Mouse (Mus musculus): ENCODE results near the gene Trpm3.
"Not testable (repeated sequence)": the region's sequence is repeated elsewhere in the genome, so short reads cannot be mapped to it uniquely, and the experiment has no call there.

Trpm3 gene

GRCm38 (mm10) chr19:22848251-22848650 lies 709.4 kb downstream of the Trpm3 start:
- in situ Hi-C loops (cut with MboI): no loop called here

DNA sequence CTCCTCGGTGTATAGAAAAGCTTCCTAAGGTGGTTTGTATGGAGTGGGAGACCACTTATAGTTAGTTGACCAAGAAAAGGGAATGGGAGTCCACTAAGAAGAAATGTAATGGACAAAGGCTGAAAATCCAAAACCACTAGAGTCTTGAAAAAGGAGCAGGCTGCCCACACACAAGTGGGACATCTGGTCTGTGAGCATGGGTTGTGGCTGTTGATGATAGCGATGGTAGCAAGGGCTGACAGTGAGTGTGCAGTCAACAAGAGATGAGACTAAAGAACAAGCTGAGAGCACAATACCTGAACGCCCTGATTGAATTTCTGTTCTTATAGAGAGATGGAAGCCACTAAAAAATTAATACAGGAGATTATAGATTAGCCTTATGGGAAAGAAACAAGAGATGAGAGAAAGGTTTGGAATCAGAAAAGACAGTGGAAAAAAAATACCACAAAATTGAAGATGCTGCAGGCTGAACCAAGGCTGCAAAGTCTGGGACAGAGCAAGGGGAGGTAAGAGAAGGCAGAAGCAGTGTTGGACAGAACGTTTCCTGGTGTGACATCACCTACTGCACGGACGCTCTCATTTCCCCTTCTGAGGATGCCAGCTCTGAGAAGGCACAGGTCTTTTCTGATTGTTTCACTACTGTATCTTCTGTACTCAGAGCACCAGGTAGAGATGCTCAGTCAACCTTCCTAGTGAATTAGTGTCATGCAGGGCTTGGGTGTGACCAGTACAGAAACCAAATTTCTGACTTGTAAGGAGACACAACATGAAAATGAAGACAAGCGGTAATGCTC lies 710.1 kb downstream of the Trpm3 start:
- in situ Hi-C loops (cut with MboI): no loop called here

DNA sequence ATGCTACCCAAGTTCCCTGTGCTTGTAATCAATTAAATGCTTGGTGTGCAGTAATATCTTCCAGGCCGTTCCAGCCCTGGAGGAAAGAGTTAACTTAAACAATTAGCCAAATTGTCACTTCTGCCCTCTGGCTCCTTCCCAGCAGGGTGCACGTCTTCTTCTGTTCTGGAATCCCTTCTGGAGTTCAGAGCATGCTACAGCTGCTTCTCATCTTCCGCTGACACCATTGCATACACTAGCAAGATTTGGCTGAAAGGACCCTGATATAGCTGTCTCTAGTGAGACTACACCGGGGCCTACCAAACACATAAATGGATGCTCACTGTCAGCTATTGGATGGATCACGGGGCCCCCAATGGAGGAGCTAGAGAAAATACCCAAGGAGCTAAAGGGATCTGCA lies 712.6 kb downstream of the Trpm3 start:
- in situ Hi-C loops (cut with MboI): not testable (repeated sequence)

DNA sequence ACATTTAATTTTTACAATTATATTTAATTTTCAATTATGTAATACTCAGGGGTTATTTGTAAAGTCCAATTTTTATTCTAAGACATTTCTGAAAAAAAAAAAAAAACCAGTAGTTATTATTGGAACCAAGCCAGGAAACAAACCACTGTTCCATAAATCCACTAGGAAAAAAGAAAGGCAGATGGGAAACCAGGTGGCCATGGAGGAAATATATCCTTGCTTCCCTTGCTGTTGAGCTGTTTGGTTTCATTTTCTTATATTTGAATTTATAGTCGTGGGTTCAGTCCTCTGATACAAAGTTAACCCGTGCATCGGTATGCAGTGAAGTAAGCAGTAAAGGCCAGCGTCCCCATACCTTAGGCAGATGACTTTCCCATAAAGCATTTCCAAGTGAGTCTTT lies 720.8 kb downstream of the Trpm3 start:
- in situ Hi-C loops (cut with MboI): no loop called here

DNA sequence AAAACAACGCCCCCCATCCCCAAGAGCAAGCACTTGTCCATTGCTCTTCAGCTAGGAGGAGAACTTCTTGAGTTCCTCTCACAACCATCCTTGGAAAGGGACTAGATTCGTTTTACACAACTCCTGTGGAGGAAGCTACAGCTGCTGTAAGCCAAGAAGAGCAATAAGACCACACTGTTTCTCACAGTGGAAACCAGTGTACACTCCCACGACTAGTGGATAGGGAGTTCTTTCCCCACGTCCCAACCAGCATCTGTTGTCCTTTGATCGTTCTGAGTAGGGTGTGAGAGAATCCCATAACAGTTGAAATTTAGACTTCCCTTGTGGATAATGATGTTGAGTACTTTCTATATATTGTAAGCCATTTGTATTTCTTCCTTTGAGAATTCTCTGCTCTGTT lies 728.6 kb downstream of the Trpm3 start:
- in situ Hi-C loops (cut with MboI): no loop called here

GRCm38 (mm10) chr19:22869853-22870252 lies 731.0 kb downstream of the Trpm3 start:
- in situ Hi-C loops (cut with MboI): no loop called here

DNA sequence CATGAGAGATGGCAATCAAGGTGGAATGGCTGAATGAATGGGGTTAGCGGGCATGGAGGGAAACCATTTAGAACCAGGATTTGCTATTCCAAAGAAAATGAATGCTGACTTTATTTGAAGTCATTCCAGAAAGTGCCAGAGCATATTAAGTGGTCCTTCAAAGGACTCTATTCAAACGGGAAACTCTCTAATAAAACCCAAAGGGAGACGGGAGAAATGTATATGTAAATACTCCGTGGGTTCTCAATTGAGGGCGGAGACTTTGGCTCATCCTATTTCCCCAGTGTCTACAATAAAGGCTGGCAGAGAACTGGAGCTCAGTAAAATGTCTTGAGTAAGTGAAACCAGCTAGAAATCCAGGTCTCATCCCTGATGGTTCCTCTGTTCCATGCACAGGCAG lies 733.6 kb downstream of the Trpm3 start:
- in situ Hi-C loops (cut with MboI): no loop called here

DNA sequence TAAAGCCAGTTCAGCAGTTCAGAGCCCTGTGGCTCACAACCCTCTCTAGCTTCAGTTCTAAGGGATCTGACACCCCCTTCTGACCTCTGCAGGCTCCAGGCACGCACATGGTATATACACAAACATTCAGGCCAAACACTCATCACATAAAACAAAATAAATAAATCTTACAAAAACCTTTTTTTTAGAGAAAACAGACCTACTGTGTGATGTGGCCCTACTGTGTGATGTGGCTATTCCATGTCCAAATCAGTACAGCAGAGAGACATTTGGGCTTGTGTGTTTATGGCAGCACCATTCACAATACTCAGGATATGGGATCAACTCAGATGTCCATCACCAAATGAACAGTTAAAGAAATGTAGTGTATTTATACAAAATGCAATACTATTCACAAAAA lies 741.4 kb downstream of the Trpm3 start:
- in situ Hi-C loops (cut with MboI): no loop called here

DNA sequence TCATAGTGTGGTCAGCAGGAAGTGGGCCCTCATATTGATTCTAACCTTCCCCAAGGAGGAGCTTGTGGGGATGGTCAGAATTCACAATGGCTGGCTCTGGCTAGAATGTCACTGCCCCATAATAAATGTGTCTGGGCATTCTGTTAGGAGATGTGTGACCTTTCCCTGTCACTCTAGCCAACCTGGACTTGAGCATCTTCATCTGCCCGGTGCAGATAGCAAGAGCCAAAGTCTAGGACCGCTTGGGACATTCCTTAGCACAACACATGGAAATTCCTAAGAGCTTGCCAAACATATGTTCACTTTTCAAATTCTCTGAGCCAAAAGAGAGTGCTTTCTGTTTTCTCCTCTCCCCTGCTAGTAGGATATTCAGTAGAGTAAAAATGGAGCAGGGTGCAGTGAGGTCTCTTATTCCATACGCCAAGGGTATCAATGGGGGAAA lies 743.8 kb downstream of the Trpm3 start:
- in situ Hi-C loops (cut with MboI): no loop called here

- in situ Hi-C loops (cut with MboI): no loop called here
Measured at GRCm38 (mm10) chr19:22883154-22883553, 744.3 kb downstream of the Trpm3 start.

DNA sequence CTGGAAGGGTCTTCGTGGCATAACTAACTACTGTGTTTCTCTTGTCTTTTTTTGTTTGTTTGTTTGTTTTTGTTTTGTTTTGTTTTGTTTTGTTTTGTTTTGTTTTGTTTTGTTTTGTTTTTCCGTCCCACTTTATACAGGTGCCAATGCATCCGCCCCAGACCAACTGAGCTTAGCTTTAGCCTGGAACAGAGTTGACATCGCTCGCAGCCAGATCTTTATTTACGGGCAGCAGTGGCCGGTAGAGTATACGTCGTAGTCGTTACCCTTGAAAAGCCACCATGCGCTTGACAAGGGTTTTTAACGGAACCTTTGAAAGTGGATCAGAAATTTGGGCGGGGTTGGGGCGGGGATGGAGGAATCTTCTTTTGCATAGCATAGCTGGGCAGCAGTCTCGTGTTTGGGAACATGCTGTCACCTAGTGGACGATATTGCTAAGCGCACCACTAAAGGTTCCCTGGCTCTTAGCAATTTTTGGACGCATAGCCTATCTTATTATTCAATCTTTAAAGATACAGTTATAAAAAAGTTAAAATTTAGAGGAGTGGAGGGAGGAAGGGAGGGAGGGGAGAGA lies 745.0 kb downstream of the Trpm3 start:
- in situ Hi-C loops (cut with MboI): no loop called here

- in situ Hi-C loops (cut with MboI): no loop called here
Measured at GRCm38 (mm10) chr19:22884357-22884756, 745.5 kb downstream of the Trpm3 start.

- in situ Hi-C loops (cut with MboI): no loop called here
Measured at GRCm38 (mm10) chr19:22885051-22885450, 746.2 kb downstream of the Trpm3 start.

- in situ Hi-C loops (cut with MboI): no loop called here
Measured at GRCm38 (mm10) chr19:22901892-22902291, 763.0 kb downstream of the Trpm3 start.

DNA sequence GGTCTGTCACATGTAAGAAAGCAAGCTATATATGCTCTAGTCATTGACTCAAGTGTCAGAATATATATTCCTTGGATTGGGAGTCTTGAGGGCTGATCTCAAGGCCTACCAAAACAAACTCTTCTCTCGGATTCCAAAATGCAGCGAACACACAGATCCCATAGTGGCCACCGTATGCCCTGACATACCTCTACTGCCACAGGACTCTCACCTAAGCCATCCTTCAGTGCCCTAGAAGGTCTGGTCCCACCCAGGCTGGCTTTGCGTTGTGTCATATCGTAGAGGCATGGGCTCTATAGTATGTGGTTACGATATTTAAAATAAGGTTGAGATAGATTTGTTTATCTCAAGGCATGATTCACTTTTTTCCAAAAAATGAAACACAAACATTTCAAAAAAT lies 763.5 kb downstream of the Trpm3 start:
- in situ Hi-C loops (cut with MboI): no loop called here

DNA sequence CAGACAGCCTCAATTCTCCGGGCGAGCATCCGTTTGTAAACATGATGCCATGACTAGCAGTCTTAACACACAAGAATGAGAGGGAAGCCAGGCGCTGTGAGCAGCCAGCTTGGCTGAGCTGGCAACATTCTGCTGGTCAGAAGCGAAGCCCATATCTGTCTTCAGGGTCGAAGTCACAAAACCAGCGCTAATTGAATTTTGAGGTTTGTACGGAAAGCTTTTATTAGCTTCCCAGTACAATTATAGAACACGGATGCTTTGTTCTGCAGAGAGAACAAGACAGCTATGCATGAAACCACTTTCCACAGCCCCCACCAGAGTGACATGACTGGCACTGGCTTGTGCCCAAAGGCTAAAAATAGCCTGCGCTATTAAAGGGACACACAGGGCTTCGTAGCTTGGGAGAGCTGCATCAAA lies 766.2 kb downstream of the Trpm3 start:
- in situ Hi-C loops (cut with MboI): no loop called here

DNA sequence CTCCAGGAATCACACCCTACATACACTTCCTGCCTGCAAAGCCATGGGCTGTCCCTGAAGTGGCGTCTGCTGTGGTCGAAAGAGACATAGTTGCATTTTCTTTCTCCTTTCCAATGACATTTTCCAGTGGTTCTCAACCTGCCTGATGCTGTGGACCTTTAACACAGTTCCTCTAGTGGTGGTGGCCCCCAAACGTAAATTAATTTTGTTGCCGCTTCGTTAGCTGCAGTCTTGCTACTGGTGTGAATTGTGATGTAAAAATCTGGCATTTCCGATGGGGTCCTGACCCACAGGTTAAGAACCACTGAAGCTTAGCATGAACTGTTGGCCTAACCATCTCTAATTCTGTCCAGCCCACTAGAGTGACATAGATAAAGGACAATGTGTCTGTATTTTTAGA lies 771.8 kb downstream of the Trpm3 start:
- in situ Hi-C loops (cut with MboI): no loop called here

DNA sequence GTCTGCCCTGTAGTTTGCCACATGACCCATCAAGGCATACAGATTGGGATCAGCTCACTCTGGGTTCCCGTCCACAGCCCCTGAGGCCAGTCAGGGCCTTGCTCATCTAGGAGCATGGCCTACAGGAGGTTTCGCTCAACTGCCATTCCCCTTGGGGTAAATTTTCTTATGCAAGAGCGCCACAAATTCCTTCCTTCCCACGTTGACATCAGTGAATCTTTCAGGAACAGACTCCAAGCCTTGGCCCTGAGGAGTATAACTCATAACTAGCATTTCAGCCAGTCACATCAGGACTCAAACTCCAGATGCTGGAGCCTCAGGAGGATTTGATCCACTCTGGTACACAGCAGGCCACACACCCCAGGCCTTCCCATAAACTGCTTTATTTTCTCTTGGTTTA lies 774.1 kb downstream of the Trpm3 start:
- in situ Hi-C loops (cut with MboI): no loop called here

GRCm38 (mm10) chr19:22915868-22916642 lies 777.2 kb downstream of the Trpm3 start:
- in situ Hi-C loops (cut with MboI): no loop called here

GRCm38 (mm10) chr19:22916643-22917344 lies 777.9 kb downstream of the Trpm3 start:
- in situ Hi-C loops (cut with MboI): no loop called here

GRCm38 (mm10) chr19:22917345-22917735 lies 778.5 kb downstream of the Trpm3 start:
- in situ Hi-C loops (cut with MboI): no loop called here

DNA sequence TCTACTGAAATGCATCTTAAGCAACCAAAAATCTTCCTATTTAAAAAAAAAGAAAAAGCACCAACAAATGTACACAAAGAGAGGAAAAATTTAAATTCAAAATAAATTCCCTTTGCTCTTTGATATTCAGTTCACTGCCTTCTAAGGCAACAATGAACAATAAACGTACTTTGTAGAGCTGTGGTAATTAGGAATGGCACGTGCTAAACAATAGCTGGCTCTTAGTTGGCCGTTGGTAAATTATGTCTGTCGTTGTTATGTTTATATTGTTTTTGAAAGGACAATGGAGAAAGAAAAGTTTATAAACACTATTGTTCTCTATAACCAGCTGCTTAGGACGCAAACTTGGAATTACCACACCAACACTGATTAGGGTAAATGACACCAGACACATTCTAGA lies 782.1 kb downstream of the Trpm3 start:
- in situ Hi-C loops (cut with MboI): no loop called here

Measured in mature B cell (primary cell).